Mouse (Mus musculus) adrenal gland, adult 18-20 months (tissue): Measurements from ENCODE around the gene Gstp3. TPM values are rescaled to one million over a fixed set of nuclear protein-coding genes. Genes with fewer than 3 reads are reported as not detected.
"Not testable (repeated sequence)": the region's sequence is repeated elsewhere in the genome, so short reads cannot be mapped to it uniquely, and the experiment has no call there.

Experiments
- DNase-seq, 2 experiments: peaks; one replicate each; pipeline ENCODE4 v3.0.0; 2021 to 2022; ENCODE audit warnings: low spot score in 2 of 2
- total RNA-seq, 2 experiments: library from RNA; stranded (reverse); gene quantifications; 1 replicate in 1 of 2; 2 replicates in 1 of 2; pipeline ENCODE4 v1.2.3; 2021

Gstp3 gene
- total RNA-seq, 2 experiments from 2014 or later: 2.0 to 2.1 TPM

GRCm38 (mm10) chr19:4041500-4041899 lies 17.9 kb downstream of the Gstp3 start:
- DNase-seq: not testable (repeated sequence)

- DNase-seq: not testable (repeated sequence)
Observed at GRCm38 (mm10) chr19:4040941-4041340, 18.4 kb downstream of the Gstp3 start.

- DNase-seq: peak; percentile 86 to 90
Observed at GRCm38 (mm10) chr19:4037788-4038232, 21.6 kb downstream of the Gstp3 start, which contains the start of gene Gstp1. Gene Gstp1, minus strand, starts transcription at chr19:4037985.

DNA sequence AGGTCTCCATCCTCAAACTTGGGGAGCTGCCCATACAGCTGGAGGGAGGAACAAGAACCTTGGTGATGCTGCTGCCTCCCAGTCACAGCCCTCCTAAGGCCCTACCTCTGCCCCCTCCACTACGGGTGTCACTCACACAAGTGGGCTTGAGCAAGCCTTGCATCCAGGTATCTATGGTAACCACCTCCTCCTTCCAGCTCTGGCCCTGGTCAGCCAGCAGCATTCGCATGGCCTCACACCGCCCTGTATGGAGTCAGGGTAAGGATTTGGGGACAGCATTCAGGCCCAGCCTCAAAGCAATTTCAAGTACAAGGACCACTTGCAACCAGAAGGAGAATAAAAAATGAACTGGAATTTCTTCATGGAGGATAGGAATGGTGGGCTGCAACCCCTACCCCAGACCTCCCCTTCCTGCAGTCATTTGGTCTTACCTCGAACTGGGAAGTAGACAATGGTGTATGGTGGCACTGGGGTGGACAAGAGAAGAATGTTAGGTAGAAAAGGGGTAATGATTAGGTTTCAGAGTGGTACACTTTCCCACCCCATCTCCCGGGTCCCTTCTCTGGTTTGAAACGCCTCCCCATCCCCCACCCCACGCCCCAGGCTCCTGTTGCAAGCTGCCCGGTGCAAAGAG lies 22.1 kb downstream of the Gstp3 start:
- DNase-seq: not testable (repeated sequence)

DNA sequence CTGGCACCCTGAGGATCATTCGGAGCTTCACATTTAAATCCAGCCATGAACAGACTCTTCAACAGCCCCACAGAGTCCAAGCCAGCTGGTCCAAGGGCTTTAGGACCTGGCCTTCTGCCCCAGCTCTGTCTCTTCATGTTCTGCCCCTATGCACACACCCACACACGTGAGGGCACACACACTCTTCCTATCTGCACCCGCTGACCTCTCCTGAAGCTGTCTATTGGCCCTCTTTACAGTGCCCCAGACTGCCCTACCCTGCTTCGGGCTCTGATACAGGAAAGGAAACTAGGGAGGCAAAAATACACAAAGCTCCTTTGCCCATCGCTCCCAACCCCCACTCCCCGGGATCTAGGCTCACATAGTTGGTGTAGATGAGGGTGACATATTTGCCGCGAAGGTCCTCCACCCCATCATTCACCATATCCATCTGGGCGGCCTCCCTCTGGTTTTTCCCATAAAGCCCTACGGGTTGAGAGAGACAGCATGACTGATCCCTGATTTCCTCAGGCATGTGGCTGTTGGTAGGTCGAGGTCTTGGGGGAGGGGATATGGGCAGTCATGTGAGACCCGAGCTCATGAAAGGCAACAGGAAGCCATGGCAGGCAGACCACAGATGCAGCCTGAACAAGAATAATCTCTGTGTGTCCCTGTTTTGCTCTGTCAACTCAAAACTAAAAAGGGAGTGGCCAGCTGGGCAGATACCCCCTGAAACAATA lies 22.9 kb downstream of the Gstp3 start:
- DNase-seq: no peak

- no peak for DNase-seq
Observed at GRCm38 (mm10) chr19:4033742-4034141, 25.6 kb downstream of the Gstp3 start.

DNA sequence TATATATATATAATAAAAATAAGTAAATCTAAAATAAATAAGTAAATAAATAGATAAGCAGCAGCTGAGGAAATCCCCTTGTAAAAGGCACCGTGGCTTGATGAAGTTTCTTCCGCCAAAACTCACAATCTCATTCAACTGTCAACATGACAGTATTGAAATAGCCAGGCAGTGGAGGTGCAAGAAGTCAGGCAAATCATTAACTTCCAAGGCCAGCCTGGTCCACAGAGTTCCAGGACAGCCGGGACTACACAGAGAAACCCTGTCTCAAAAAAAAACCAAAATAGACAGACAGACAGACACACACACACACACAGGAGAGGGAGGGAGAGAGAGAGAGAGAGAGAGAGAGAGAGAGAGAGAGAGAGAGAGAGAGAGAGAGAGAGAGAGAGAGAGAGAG lies 26.1 kb downstream of the Gstp3 start:
- DNase-seq: no peak

GRCm38 (mm10) chr19:4032668-4033067 lies 26.7 kb downstream of the Gstp3 start:
- no peak for DNase-seq

- no peak for DNase-seq
Observed at GRCm38 (mm10) chr19:4027576-4027975, 31.8 kb downstream of the Gstp3 start.

DNA sequence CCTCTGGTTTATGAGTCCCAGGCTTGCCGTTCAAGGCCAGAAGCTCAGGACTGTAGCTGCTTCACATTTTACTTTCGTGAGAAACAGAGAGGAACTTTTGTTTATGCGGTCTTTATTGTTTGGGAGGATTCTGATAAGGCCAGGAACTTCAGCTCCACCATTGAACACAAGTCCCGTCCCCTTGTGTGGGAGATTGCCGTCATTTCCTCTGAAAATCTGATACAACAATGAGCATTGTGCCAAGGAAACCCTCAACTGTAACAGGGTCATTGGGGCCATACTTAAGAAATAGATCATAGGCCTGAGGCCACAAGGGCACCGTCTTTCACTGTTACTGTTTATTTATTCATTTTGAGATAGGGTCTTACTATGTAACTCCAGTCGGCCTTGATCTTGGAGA lies 36.2 kb downstream of the Gstp3 start:
- no peak for DNase-seq

DNA sequence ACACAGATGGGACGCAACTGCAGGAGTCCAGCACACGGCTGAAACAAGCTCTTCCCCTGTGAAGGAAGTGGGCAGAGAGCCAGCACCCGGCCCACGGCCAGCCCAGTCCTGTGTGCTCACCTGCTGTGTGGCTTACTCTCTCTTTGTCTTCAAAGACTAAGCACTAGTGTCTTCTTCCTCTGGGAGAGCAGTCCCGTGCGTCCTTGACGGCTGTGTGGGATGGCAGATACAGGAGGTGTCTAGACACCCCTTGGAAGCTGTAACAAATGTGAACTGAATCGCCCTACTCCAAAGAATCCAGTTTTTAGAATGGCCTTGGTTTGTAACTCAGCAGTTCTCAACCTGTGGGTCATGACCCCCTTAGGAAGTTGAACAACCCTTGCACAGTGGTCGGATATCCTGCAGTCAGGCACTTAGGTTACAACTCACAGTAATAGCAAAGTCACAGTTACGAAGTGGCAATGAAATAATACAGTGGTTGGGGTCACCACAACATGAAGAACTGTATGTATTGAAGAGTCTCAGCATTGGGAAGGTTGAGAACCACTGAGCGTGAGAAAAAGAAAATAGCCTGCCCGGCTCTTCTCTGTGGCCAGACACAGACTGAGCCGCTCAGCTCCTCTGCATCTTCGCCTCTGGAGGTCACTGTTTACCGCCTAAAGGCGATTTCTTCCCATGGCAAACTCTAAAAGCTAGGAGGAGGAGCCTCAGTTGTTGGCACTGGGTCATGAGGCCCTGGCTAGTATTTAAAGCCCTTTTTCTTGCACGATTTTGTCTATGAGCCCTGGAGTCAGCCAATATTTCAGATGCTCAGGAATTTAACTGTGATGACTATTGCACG lies 40.4 kb downstream of the Gstp3 start:
- DNase-seq: peak; percentile 66 to 71

DNA sequence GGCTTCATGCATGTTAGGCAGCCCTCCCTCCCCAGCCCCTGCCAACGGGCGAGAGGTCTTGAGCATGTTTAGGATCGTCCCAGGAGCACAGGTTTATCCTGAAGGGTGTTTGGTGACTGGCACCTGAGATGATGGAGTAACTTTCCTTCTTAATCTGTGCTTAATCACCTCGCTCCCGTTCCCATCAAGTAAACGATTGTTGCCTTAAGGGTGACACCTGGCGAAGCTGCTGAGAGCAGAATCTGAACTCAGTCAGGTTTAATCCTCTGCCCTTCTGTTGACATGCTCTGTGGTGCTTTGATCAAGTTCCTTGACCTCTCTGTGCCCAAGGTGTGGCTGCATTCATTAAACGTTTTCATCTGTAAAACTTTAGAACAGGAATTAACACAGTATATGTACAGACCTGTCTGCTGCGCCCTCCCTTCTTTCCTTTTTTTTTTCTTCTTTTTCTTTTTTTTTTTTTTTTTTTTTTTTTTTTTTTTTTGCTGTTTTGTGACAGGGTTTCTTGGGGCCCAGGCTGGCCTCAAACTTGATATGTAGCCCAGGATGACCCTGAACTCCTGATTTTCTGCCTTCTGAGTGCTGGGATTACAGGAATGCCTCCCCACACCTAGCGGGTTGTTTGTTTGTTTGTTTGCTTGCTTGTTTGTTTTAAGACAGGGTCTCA lies 41.3 kb downstream of the Gstp3 start:
- DNase-seq: no peak

GRCm38 (mm10) chr19:4015635-4016034 lies 43.7 kb downstream of the Gstp3 start:
- DNase-seq: no peak

DNA sequence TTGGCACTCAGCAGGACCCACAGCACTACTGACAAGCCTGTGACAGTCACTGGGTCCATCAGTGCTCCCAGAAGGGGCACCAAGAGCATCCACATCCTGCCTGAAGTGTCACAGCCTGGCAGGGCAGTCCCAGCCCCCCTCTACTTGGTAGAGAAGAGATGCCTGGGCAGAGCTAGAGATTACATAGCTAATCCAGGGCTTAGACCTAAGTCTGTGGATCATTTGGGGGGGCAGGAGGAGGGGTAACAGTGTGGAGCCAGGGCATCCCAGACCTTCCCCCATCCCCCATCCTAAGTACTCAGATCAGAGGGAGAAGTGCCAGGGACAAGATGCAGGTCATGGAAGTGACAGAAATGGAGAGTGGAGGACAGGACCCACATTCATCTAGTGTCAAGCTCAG lies 44.6 kb downstream of the Gstp3 start:
- no peak for DNase-seq

- DNase-seq: no peak
Observed at GRCm38 (mm10) chr19:4013066-4013465, 46.3 kb downstream of the Gstp3 start.

GRCm38 (mm10) chr19:4012432-4013022 lies 46.8 kb downstream of the Gstp3 start, which contains the start of gene Ndufv1:
Gene Ndufv1, minus strand, starts transcription at chr19:4012806.
- peak; percentile 87 for DNase-seq

GRCm38 (mm10) chr19:4011086-4011485 lies 48.3 kb downstream of the Gstp3 start:
- DNase-seq: no peak
